Mouse (Mus musculus) small intestine, adult 2 months (tissue): Measurements from ENCODE around the gene Cpm. TPM values are rescaled to one million over a fixed set of nuclear protein-coding genes. Genes with fewer than 3 reads are reported as not detected.

Experiments used
- H3K27ac ChIP-seq: fragments of 200-500 bp; 2 replicates; pipeline ENCODE4 v1.5.1; 2012; ENCODE audit warnings: low read depth, low read length, control low read depth, inconsistent platforms; ENCODE audit not compliant: insufficient read depth
- H3K27me3 ChIP-seq: fragments of 200-500 bp; 2 replicates; pipeline ENCODE4 v1.6.1; 2012; ENCODE audit warnings: mild to moderate bottlenecking, moderate library complexity, low read length, inconsistent platforms; ENCODE audit not compliant: control insufficient read depth, insufficient read depth
- H3K36me3 ChIP-seq: fragments of 200-500 bp; 2 replicates; pipeline ENCODE4 v1.6.1; 2012; ENCODE audit warnings: mild to moderate bottlenecking, low read length, control low read depth, inconsistent platforms; ENCODE audit not compliant: control insufficient read depth, insufficient read depth
- H3K4me1 ChIP-seq: fragments of 200-500 bp; 2 replicates; pipeline ENCODE4 v1.6.1; 2012; ENCODE audit warnings: low read length, inconsistent platforms, mixed read lengths; ENCODE audit not compliant: control insufficient read depth, insufficient read depth, insufficient read length
- H3K4me3 ChIP-seq: fragments of 200-500 bp; 2 replicates; pipeline ENCODE4 v1.5.1; 2012; ENCODE audit warnings: low read depth, mild to moderate bottlenecking, control low read depth, inconsistent platforms, low read length, moderate library complexity
- CTCF ChIP-seq: fragments of 200-500 bp; IDR thresholded peaks from 2 replicates; pipeline ENCODE4 v1.5.1; 2012; ENCODE audit warnings: low read depth, mild to moderate bottlenecking, control low read depth, inconsistent platforms, low read length, moderate library complexity, mixed read lengths; ENCODE audit not compliant: insufficient replicate concordance, insufficient read length; ENCODE audit errors: extremely low read depth
- POLR2A ChIP-seq: fragments of 200-500 bp; IDR thresholded peaks from 2 replicates; pipeline ENCODE4 v1.6.1; 2012; ENCODE audit warnings: low read depth, mild to moderate bottlenecking, control low read depth, inconsistent platforms, low read length, moderate library complexity
- WGBS: fragments of 180-500 bp; shearing (Covaris S2); methylation state at CpG from one replicate; pipeline ENCODE4 v1.1.7; 2018; 5-methylcytosine and 5-hydroxymethylcytosine counted together
- polyA plus RNA-seq: library from polyadenylated mRNA; depleted of rRNA; stranded (reverse); fragments of >200 nt; gene quantifications from 2 replicates; pipeline ENCODE4 v1.2.3, GENCODE M21; 2012

The Cpm gene
- polyA plus RNA-seq, 1 experiment = 13.8 TPM

- WGBS = 94% methylated on average over 4 of the region's 4 CpGs
- Histone ChIP-seq H3K27me3 (no peaks in the 10 kb centered on the region), H3K36me3 (no peaks in the 10 kb centered on the region), H3K4me1 (peaks cover 3% of the 10 kb centered on the region; the same call in 1 of the 2 replicates), H3K27ac (no peak overlapping the region), H3K4me3 (no peak overlapping the region)
- TF ChIP-seq POLR2A = no peak
- TF ChIP-seq CTCF = no peak
These were observed 97.6 kb downstream of the Cpm start for GRCm38 (mm10) chr10:117726888-117727385.

GRCm38 (mm10) chr10:117727518-117728110 lies 98.3 kb downstream of the Cpm start:
- Histone ChIP-seq H3K36me3 (no peaks in the 10 kb centered on the region), H3K27me3 (no peaks in the 10 kb centered on the region), H3K4me1 (peaks cover 3% of the 10 kb centered on the region; the same call in 1 of the 2 replicates), H3K27ac (no peak overlapping the region), H3K4me3 (no peak overlapping the region)
- WGBS = 78% methylated on average over 9 of the region's 9 CpGs
- TF ChIP-seq CTCF = no peak

- no peaks in the 10 kb centered on the region for H3K36me3 ChIP-seq
- no peaks in the 10 kb centered on the region for H3K27me3 ChIP-seq
- TF ChIP-seq POLR2A (no peak), CTCF (no peak)
- peaks cover 3% of the 10 kb centered on the region; the same call in 1 of the 2 replicates for H3K4me1 ChIP-seq
- no peak overlapping the region for H3K4me3 ChIP-seq
- no peak overlapping the region for H3K27ac ChIP-seq
- WGBS = 84% methylated on average over 5 of the region's 5 CpGs
These were observed 99.3 kb downstream of the Cpm start for GRCm38 (mm10) chr10:117728574-117728973.

- H3K27ac ChIP-seq = no peak overlapping the region
- TF ChIP-seq POLR2A (no peak), CTCF (no peak)
- WGBS = 57% methylated on average over 11 of the region's 11 CpGs
These were observed 100.0 kb downstream of the Cpm start for GRCm38 (mm10) chr10:117729139-117729814.

GRCm38 (mm10) chr10:117730140-117730539 lies 100.8 kb downstream of the Cpm start:
- no peak overlapping the region for H3K4me3 ChIP-seq
- H3K36me3 ChIP-seq = no peaks in the 10 kb centered on the region
- no peaks in the 10 kb centered on the region for H3K27me3 ChIP-seq
- peaks cover 3% of the 10 kb centered on the region; the same call in 1 of the 2 replicates for H3K4me1 ChIP-seq
- WGBS = 93% methylated on average over 7 of the region's 7 CpGs
- no peak overlapping the region for H3K27ac ChIP-seq
- TF ChIP-seq CTCF (no peak), POLR2A (no peak)

More at GRCm38 (mm10) chr10:117729139-117729814, 100.0 kb downstream of the Cpm start:
- Histone ChIP-seq H3K36me3 (no peaks in the 10 kb centered on the region), H3K4me3 (no peak overlapping the region), H3K4me1 (peaks cover 3% of the 10 kb centered on the region; the same call in 1 of the 2 replicates), H3K27me3 (no peaks in the 10 kb centered on the region)

- TF ChIP-seq POLR2A (no peak), CTCF (no peak)
- Histone ChIP-seq H3K36me3 (no peaks in the 10 kb centered on the region), H3K27ac (no peak overlapping the region), H3K4me1 (peaks cover 3% of the 10 kb centered on the region; the same call in 1 of the 2 replicates), H3K4me3 (no peak overlapping the region), H3K27me3 (no peaks in the 10 kb centered on the region)
- 90% methylated on average over 12 of the region's 12 CpGs for WGBS
These were observed 101.4 kb downstream of the Cpm start for GRCm38 (mm10) chr10:117730637-117731203.
